Comparison of ENCODE assay signal across 16 mouse cellular contexts in genomic region chr8:87019795-87020194, GRCm38 (mm10).
"Had no signal": no experiment of that assay in that cellular context is flagged by ENCODE, and none has a peak within 500 bp of the region (broad histone marks: within the 10 kb centered on the region; RNA-seq: fewer than 3 reads in every experiment).

No protein-coding gene starts in this region.

- H3K4me3 ChIP-seq: neural tube, embryonic 12.5 days; neural tube, embryonic 13.5 days; neural tube, embryonic 15.5 days; stomach, embryonic 15.5 days had no signal

- H3K4me2 ChIP-seq: neural tube, embryonic 12.5 days; neural tube, embryonic 13.5 days; neural tube, embryonic 15.5 days; stomach, embryonic 15.5 days had no signal

- DNase-seq: retina, postnatal 1 day; right cerebral cortex, adult 18-20 months; right cerebral cortex, postnatal 14 days; right cerebral cortex, postnatal 25 days; right cerebral cortex, postnatal 4 days; thymus, adult 18-20 months; thymus, adult 2 months; thymus, postnatal 14 days; thymus, postnatal 25 days; thymus, postnatal 36 days; thymus, postnatal 4 days had no signal

- H3K9me3 ChIP-seq: neural tube, embryonic 13.5 days; neural tube, embryonic 15.5 days; stomach, embryonic 15.5 days had no signal

- H3K36me3 ChIP-seq: neural tube, embryonic 12.5 days; neural tube, embryonic 13.5 days; neural tube, embryonic 15.5 days; stomach, embryonic 15.5 days had no signal

- H3K27me3 ChIP-seq: neural tube, embryonic 12.5 days; neural tube, embryonic 13.5 days; neural tube, embryonic 15.5 days; stomach, embryonic 15.5 days had no signal

- H3K4me1 ChIP-seq: neural tube, embryonic 12.5 days; neural tube, embryonic 13.5 days; neural tube, embryonic 15.5 days; stomach, embryonic 15.5 days had no signal

- H3K27ac ChIP-seq: neural tube, embryonic 12.5 days; neural tube, embryonic 13.5 days; neural tube, embryonic 15.5 days; stomach, embryonic 15.5 days; stomach, postnatal 0 days had no signal

- H3K9ac ChIP-seq: neural tube, embryonic 12.5 days; neural tube, embryonic 13.5 days; neural tube, embryonic 15.5 days; stomach, embryonic 15.5 days had no signal
